Mouse (Mus musculus) heart, embryonic 12.5 days (tissue): Measurements from ENCODE around the gene Tpm4. TPM values are rescaled to one million over a fixed set of nuclear protein-coding genes. Genes with fewer than 3 reads are reported as not detected.

Source experiments
- ATAC-seq: fragments of 200-750 bp; cut with Nextera tagmentation; 2 replicates; pipeline ENCODE4 v1.8.0; 2017; ENCODE audit warnings: moderate TSS enrichment, moderate library complexity; ENCODE audit not compliant: insufficient number of reproducible peaks, low FRiP score
- H3K27ac ChIP-seq: fragments of 300-500 bp; sonication (generic); 2 replicates; pipeline ENCODE4 v1.5.1; 2016; ENCODE audit warnings: mild to moderate bottlenecking, moderate library complexity; ENCODE audit not compliant: poor library complexity, severe bottlenecking
- H3K27me3 ChIP-seq: fragments of 300-500 bp; sonication (generic); replicated peaks from 2 replicates; pipeline ENCODE4 v1.6.1; 2016; ENCODE audit warnings: mild to moderate bottlenecking, moderate library complexity
- H3K36me3 ChIP-seq: fragments of 300-500 bp; sonication (generic); 2 replicates; pipeline ENCODE4 v1.6.1; 2016; ENCODE audit warnings: mild to moderate bottlenecking, moderate library complexity
- H3K4me1 ChIP-seq: fragments of 300-500 bp; sonication (generic); replicated peaks from 2 replicates; pipeline ENCODE4 v1.6.1; 2016; ENCODE audit warnings: mild to moderate bottlenecking
- H3K4me2 ChIP-seq: fragments of 300-500 bp; sonication (generic); 2 replicates; pipeline ENCODE4 v1.6.1; 2016; ENCODE audit warnings: mild to moderate bottlenecking, moderate library complexity
- H3K4me3 ChIP-seq: fragments of 300-500 bp; sonication (generic); 2 replicates; pipeline ENCODE4 v1.5.1; 2016; ENCODE audit warnings: mild to moderate bottlenecking
- H3K9ac ChIP-seq: fragments of 300-500 bp; sonication (generic); 2 replicates; pipeline ENCODE4 v1.6.1; 2016; ENCODE audit warnings: mild to moderate bottlenecking, moderate library complexity
- H3K9me3 ChIP-seq: fragments of 300-500 bp; sonication (generic); replicated peaks from 2 replicates; pipeline ENCODE4 v1.6.1; 2016; ENCODE audit warnings: mild to moderate bottlenecking, moderate library complexity
- WGBS: fragments of 180-500 bp; shearing (Covaris S2); methylation state at CpG from one replicate; pipeline ENCODE4 v1.1.7; 2016; 5-methylcytosine and 5-hydroxymethylcytosine counted together
- polyA plus RNA-seq: library from polyadenylated mRNA; unstranded; fragments of >200 nt; fragmentation: Nextera tagmentation; extraction: Ambion mirVana; gene quantifications from 2 replicates; pipeline ENCODE4 v1.2.1, GENCODE M21; 2016

Gene Tpm4
- polyA plus RNA-seq, 1 experiment from 2014 or later: 399 TPM

DNA sequence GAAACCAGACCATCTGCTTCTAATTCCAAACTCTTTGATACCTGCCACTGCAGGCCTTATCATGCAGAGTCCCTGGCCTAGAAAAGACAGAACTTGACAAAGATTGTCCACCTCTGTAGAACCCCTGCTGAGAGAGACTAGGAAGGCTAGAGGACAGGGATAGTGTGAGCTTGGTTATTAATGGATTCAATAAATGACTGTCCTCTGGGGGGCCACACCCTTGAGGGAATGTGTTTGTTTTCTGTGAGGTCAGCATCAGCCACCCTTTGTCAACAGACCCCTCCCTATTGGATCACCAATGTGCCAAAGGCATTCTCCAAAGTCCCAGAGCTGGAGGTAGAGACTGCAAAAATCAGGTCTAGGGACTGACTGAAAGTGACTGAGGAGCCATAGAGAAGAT, 57.3 kb downstream of the Tpm4 start:
- no peaks in the 10 kb centered on the region for H3K9me3 ChIP-seq
- no peak overlapping the region for H3K4me2 ChIP-seq
- no peaks in the 10 kb centered on the region for H3K27me3 ChIP-seq
- no peak for ATAC-seq
- no peaks in the 10 kb centered on the region for H3K36me3 ChIP-seq
- no peaks in the 10 kb centered on the region for H3K4me1 ChIP-seq
- H3K4me3 ChIP-seq: no peak overlapping the region
- no peak overlapping the region for H3K9ac ChIP-seq
- H3K27ac ChIP-seq: no peak overlapping the region

DNA sequence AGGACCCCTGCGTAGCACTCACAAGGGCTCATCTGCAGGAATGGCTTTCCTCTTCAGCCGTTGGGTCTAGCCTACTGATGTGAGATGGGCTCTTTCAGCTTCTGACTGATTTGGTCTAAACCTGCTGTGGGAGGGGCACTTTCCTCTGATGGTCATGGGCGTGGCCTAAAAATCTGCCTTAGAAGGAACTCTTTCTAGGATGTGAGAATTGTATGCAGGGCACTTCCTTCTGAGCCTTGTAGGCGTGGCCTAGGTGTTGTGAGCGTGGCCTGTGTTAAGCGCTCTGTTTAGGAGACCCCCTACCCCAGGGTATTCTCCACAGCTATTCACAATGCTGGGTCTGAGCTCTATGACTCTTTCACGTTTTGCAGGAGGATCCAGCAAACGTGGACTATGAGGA, 63.2 kb downstream of the Tpm4 start:
- no peaks in the 10 kb centered on the region for H3K27me3 ChIP-seq
- WGBS: 46% methylated on average over 8 of the region's 8 CpGs
- H3K27ac ChIP-seq: no peak overlapping the region
- H3K4me1 ChIP-seq: no peaks in the 10 kb centered on the region
- no peak overlapping the region for H3K9ac ChIP-seq
- ATAC-seq: no peak
- no peak overlapping the region for H3K4me2 ChIP-seq
- no peaks in the 10 kb centered on the region for H3K36me3 ChIP-seq
- no peak overlapping the region for H3K4me3 ChIP-seq
- H3K9me3 ChIP-seq: peaks cover 24% of the 10 kb centered on the region

Other genes with a start within 250 kb of the Tpm4 start
- 2.4 and 2.9 TPM in 2 replicates for gene Zfp882, start 226.4 kb upstream of the Tpm4 start, polyA plus RNA-seq
- 28.1 and 30.1 TPM in 2 replicates for gene Zfp617, start 226.3 kb upstream of the Tpm4 start, polyA plus RNA-seq
- 14.6 and 14.9 TPM in 2 replicates for gene Zfp961, start 183.9 kb upstream of the Tpm4 start, polyA plus RNA-seq
- 0.18 and 0.32 TPM in 2 replicates for gene Cyp4f18, start 125.3 kb upstream of the Tpm4 start, polyA plus RNA-seq
- not detected in 2 replicates for gene Olfr372, start 93.8 kb upstream of the Tpm4 start, polyA plus RNA-seq
- gene Olfr373, start 51.8 kb upstream of the Tpm4 start, polyA plus RNA-seq: not detected in 2 replicates
- 0.14 TPM in 1 of 2 replicates, not detected in the other for gene Olfr374, start 27.9 kb upstream of the Tpm4 start, polyA plus RNA-seq
- gene Rab8a, start 26.2 kb downstream of the Tpm4 start, polyA plus RNA-seq: 72.5 and 77.5 TPM in 2 replicates
- gene Hsh2d, start 54.7 kb downstream of the Tpm4 start, polyA plus RNA-seq: 0.09 TPM in 1 of 2 replicates, not detected in the other
- gene Cib3, start 77.9 kb downstream of the Tpm4 start, polyA plus RNA-seq: not detected in 2 replicates
- gene Gm11034, start 78.7 kb downstream of the Tpm4 start, polyA plus RNA-seq: not detected in 2 replicates
- gene Fam32a, start 84.8 kb downstream of the Tpm4 start, polyA plus RNA-seq: 43.9 and 44.7 TPM in 2 replicates
- 112 and 113 TPM in 2 replicates for gene Ap1m1, start 105.0 kb downstream of the Tpm4 start, polyA plus RNA-seq
- gene Gm10282, start 170.3 kb downstream of the Tpm4 start, polyA plus RNA-seq: 17.1 and 19.9 TPM in 2 replicates
- gene Klf2, start 184.1 kb downstream of the Tpm4 start, polyA plus RNA-seq: 28.1 and 31.6 TPM in 2 replicates